Mouse (Mus musculus): Measurements from ENCODE around the gene Chd3. TPM values are rescaled to one million over a fixed set of nuclear protein-coding genes. Genes with fewer than 3 reads are reported as not detected.

The Chd3 gene
- total and polyA plus RNA-seq, 2 experiments from 2014 or later: 58.9 to 298 TPM

DNA sequence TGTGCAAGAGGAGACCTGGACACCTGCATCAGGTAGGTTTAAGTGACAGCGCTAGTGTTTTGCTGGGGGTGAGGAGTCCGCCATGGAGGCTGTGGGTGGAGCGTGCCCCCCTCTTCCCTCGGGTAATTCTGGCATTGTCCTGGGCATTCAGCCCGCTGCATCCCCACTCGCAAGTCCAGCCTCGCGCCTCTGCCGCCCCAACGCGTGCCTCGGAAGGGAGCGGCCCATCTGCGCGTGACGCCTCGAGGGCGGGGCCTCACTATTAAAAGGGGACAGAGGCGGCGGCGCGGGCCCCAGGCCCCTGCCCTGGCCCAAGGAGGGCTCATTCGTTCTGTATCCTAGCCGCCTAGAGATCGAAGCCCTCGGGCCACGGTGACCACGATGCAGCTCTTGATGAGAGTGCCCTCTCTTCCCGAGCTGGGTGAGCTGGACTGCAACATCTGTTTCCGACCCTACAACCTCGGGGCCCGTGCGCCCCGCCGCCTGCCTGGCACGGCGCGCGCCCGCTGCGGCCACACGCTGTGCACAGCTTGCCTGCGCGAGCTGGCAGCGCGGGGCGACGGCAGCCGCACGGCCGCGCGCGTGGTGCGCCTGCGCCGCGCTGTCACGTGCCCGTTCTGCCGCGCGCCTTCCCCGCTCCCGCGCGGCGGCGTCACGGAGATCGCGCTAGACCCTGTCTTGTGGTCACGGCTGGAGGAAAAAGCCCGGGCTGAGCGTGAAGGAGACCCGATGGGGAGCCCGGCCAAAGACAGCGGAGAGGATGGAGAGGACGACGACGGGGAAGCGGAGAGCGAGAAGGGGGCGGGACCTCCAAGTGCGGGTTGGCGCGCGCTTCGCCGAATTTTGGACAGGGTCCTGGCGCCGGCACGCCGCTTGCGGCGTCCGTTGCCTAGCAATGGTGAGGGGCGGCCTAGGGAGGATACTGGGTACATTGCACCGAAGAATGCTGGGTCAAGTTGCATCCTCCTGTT lies 28.8 kb downstream of the Chd3 start, which contains the start of gene Rnf227:
Gene Rnf227, plus strand, starts transcription at position 301 of the 971 bp plus-strand sequence.
- H3K9ac ChIP-seq (replicated peaks; ENCODE audit: low read length, poor library complexity, severe bottlenecking): peak within 1 kb of the TSS; percentile 79
- peak within 1 kb of the TSS; percentile 64 for H3K4me3 ChIP-seq (ENCODE audit: low read depth, low read length)
- TF ChIP-seq CTCF (IDR thresholded peaks at IDR 0.05): no peak
- H3K9me3 ChIP-seq (ENCODE audit: low read length): no peaks in the 10 kb centered on the region
- H3K4me2 ChIP-seq (ENCODE audit: low read depth, low read length, poor library complexity, severe bottlenecking): peak within 1 kb of the TSS; percentile 79
- H3K27me3 ChIP-seq (ENCODE audit: insufficient read depth, low read length): no peaks in the 10 kb centered on the region
- ATAC-seq (ENCODE audit: low FRiP score): peak; percentile 85
- 2% methylated on average over 93 of the region's 99 CpGs for WGBS
- H3K4me1 ChIP-seq (ENCODE audit: insufficient read depth, low read length): no peaks in the 10 kb centered on the region; the same call in 1 of the 2 replicates
- DNase-seq (ENCODE audit: low spot score): peak; percentile 89
- peak within 1 kb of the TSS; percentile 94 for H3K27ac ChIP-seq (ENCODE audit: low read depth, low read length)
- peaks cover 23% of the 10 kb centered on the region for H3K36me3 ChIP-seq (ENCODE audit: insufficient read depth, low read length)

DNA sequence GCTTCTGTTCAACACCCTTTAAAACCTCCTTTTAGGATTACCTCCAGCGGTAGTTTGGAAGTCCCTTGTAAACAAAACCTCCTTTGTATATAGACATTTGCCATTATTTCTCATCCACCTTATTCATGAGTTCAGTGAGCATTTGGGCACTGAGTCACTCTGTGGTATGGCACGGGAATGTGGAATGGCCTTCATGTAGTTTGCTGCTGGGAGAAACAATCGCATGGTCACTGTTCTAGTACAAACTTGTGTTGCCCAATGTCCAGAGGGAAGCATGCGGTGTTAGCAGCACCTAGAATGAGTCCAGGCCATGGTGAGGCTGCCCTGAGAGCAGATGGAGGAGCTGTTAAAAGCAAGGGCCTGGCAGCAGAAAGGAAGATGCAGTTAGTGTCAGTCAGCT lies 34.4 kb downstream of the Chd3 start:
- Histone ChIP-seq H3K27ac (ENCODE audit: low read depth, low read length) (no peak overlapping the region), H3K4me3 (ENCODE audit: low read depth, low read length) (no peak overlapping the region), H3K4me2 (ENCODE audit: low read depth, low read length, poor library complexity, severe bottlenecking) (no peak overlapping the region), H3K4me1 (ENCODE audit: insufficient read depth, low read length) (peaks cover 8% of the 10 kb centered on the region; the same call in 1 of the 2 replicates), H3K9me3 (ENCODE audit: low read length) (no peaks in the 10 kb centered on the region), H3K36me3 (ENCODE audit: insufficient read depth, low read length) (no peaks in the 10 kb centered on the region), H3K27me3 (ENCODE audit: insufficient read depth, low read length) (no peaks in the 10 kb centered on the region), H3K9ac (replicated peaks; ENCODE audit: low read length, poor library complexity, severe bottlenecking) (no peak overlapping the region)
- no peak for ATAC-seq (ENCODE audit: low FRiP score)
- no peak for TF ChIP-seq CTCF (IDR thresholded peaks at IDR 0.05)
- DNase-seq (ENCODE audit: low spot score): no peak
- 77% methylated on average over 4 of the region's 4 CpGs for WGBS

DNA sequence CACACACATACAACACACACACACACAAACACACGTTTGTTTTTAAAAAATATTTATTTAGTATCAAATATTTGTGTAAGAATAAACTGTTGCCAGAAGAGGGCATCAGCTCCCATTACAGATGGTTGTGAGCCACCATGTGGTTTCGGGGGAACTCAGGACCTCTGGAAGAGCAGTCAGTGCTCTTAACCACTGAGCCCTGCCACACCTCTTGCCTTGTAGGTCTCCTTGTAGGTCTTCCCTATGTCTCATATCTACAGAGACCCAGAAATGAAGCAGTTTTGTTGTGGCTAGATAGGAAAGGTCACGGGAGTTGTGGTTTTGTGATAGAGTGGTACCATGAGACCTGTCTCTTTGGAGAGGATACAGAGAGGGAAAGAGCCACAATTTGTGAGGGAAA lies 35.3 kb downstream of the Chd3 start:
- Histone ChIP-seq H3K36me3 (ENCODE audit: insufficient read depth, low read length) (no peaks in the 10 kb centered on the region), H3K4me3 (ENCODE audit: low read depth, low read length) (no peak overlapping the region), H3K4me2 (ENCODE audit: low read depth, low read length, poor library complexity, severe bottlenecking) (no peak overlapping the region), H3K27me3 (ENCODE audit: insufficient read depth, low read length) (no peaks in the 10 kb centered on the region), H3K9ac (replicated peaks; ENCODE audit: low read length, poor library complexity, severe bottlenecking) (no peak overlapping the region), H3K4me1 (ENCODE audit: insufficient read depth, low read length) (peaks cover 8% of the 10 kb centered on the region; the same call in 1 of the 2 replicates), H3K27ac (ENCODE audit: low read depth, low read length) (no peak overlapping the region), H3K9me3 (ENCODE audit: low read length) (no peaks in the 10 kb centered on the region)
- no peak for ATAC-seq (ENCODE audit: low FRiP score)
- 63% methylated on average over 3 of the region's 3 CpGs for WGBS
- TF ChIP-seq CTCF (IDR thresholded peaks at IDR 0.05): peak; percentile 56
- DNase-seq (ENCODE audit: low spot score): no peak

DNA sequence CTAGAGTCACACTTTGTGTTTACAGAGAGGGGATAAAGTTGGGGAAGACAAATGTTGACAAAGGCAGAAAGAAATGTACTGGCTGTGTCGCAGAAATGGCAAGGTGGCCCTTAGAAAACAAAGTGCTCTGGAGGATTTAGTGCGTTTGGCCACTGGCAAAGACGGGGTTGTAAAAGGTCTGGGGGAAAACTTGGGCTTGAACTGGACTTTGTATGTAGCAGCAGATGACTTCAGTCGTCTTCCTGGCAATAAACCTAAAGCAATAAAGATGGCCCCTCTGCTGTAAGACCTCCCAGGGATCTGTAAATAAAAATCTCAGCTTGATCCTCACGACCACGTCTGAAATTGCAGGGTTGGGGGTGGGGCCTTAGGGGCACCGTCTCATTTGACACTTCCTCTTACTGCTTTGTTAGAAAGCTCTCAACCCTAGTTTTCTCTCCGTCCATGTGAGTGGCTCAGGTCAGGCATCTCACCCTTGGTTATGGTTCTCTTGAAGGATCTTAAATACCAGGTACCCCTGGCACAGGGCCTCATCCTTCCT lies 36.4 kb downstream of the Chd3 start:
- no peaks in the 10 kb centered on the region for H3K9me3 ChIP-seq (ENCODE audit: low read length)
- H3K4me3 ChIP-seq (ENCODE audit: low read depth, low read length): peak overlapping the region; percentile 41
- 42% methylated on average over 8 of the region's 8 CpGs for WGBS
- H3K4me2 ChIP-seq (ENCODE audit: low read depth, low read length, poor library complexity, severe bottlenecking): peak overlapping the region; percentile 57
- peak overlapping the region; percentile 64 for H3K9ac ChIP-seq (replicated peaks; ENCODE audit: low read length, poor library complexity, severe bottlenecking)
- DNase-seq (ENCODE audit: low spot score) (no peak), ATAC-seq (ENCODE audit: low FRiP score) (no peak)
- no peaks in the 10 kb centered on the region for H3K36me3 ChIP-seq (ENCODE audit: insufficient read depth, low read length)
- peak overlapping the region; percentile 86 for H3K27ac ChIP-seq (ENCODE audit: low read depth, low read length)
- H3K27me3 ChIP-seq (ENCODE audit: insufficient read depth, low read length): 0 out of 2 replicates have a peak, but pooled peaks cover 2% of the 10 kb centered on the region
- no peak for TF ChIP-seq CTCF (IDR thresholded peaks at IDR 0.05)
- peaks cover 8% of the 10 kb centered on the region; the same call in 1 of the 2 replicates for H3K4me1 ChIP-seq (ENCODE audit: insufficient read depth, low read length)

DNA sequence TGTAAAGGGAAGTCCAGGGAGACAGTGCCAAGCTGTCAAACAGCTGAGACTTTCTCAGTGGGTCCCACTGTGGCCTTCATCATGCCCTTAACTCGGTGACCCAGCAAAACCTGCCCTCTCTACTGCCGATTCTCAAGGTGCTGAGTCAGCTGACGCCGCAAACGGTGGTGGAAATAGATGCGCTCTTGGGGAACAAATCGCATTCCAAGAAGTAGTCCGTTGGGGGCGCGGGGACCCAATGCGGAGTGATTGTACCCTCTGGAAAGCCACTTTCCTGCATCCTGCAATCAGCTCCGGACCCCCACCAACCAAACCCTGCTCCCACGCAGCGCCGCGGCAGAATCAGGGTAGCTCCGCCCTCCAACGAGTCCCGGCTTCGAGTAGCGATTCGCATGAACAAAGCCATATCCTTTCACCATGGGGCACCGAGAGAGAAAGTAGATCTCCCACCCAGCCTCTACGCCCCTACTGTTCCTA lies 37.2 kb downstream of the Chd3 start:
- peak; percentile 90 for DNase-seq (ENCODE audit: low spot score)
- WGBS: 1% methylated on average over 24 of the region's 24 CpGs
- peaks cover 8% of the 10 kb centered on the region; the same call in 1 of the 2 replicates for H3K4me1 ChIP-seq (ENCODE audit: insufficient read depth, low read length)
- H3K4me3 ChIP-seq (ENCODE audit: low read depth, low read length): peak overlapping the region; percentile 41
- no peaks in the 10 kb centered on the region for H3K9me3 ChIP-seq (ENCODE audit: low read length)
- no peaks in the 10 kb centered on the region for H3K36me3 ChIP-seq (ENCODE audit: insufficient read depth, low read length)
- H3K27ac ChIP-seq (ENCODE audit: low read depth, low read length): peak overlapping the region; percentile 86
- H3K4me2 ChIP-seq (ENCODE audit: low read depth, low read length, poor library complexity, severe bottlenecking): peak overlapping the region; percentile 57
- peak overlapping the region; percentile 64 for H3K9ac ChIP-seq (replicated peaks; ENCODE audit: low read length, poor library complexity, severe bottlenecking)
- H3K27me3 ChIP-seq (ENCODE audit: insufficient read depth, low read length): 0 out of 2 replicates have a peak, but pooled peaks cover 3% of the 10 kb centered on the region
- no peak for TF ChIP-seq CTCF (IDR thresholded peaks at IDR 0.05)
- peak; percentile 84 for ATAC-seq (ENCODE audit: low FRiP score)

Measured in midbrain, postnatal 0 days (tissue).